Mouse (Mus musculus): ENCODE data around the gene Fam3a. TPM values are rescaled to one million over a fixed set of nuclear protein-coding genes. Genes with fewer than 3 reads are reported as not detected.

The Fam3a gene
- polyA plus RNA-seq, 1 experiment from 2014 or later = 25.3 TPM

Other genes with a start within 250 kb of the Fam3a start
- gene Tex28, start 225.4 kb downstream of the Fam3a start, polyA plus RNA-seq (2015; fragmentation: Nextera tagmentation; extraction: Ambion mirVana) = not detected in 2 replicates
- not detected in 2 replicates for gene Tktl1, start 216.0 kb downstream of the Fam3a start, polyA plus RNA-seq (2015; fragmentation: Nextera tagmentation; extraction: Ambion mirVana)
- 136 and 154 TPM in 2 replicates for gene Flna, start 143.5 kb downstream of the Fam3a start, polyA plus RNA-seq (2015; fragmentation: Nextera tagmentation; extraction: Ambion mirVana)
- gene Emd, start 138.6 kb downstream of the Fam3a start, polyA plus RNA-seq (2015; fragmentation: Nextera tagmentation; extraction: Ambion mirVana) = 16.3 and 17.2 TPM in 2 replicates
- gene Rpl10, start 122.5 kb downstream of the Fam3a start, polyA plus RNA-seq (2015; fragmentation: Nextera tagmentation; extraction: Ambion mirVana) = 437 and 511 TPM in 2 replicates
- gene Taz, start 111.4 kb downstream of the Fam3a start, polyA plus RNA-seq (2015; fragmentation: Nextera tagmentation; extraction: Ambion mirVana) = 63.9 and 66.2 TPM in 2 replicates
- 9.9 and 13.4 TPM in 2 replicates for gene Dnase1l1, start 110.9 kb downstream of the Fam3a start, polyA plus RNA-seq (2015; fragmentation: Nextera tagmentation; extraction: Ambion mirVana)
- 117 and 131 TPM in 2 replicates for gene Atp6ap1, start 96.2 kb downstream of the Fam3a start, polyA plus RNA-seq (2015; fragmentation: Nextera tagmentation; extraction: Ambion mirVana)
- 136 and 152 TPM in 2 replicates for gene Gdi1, start 88.3 kb downstream of the Fam3a start, polyA plus RNA-seq (2015; fragmentation: Nextera tagmentation; extraction: Ambion mirVana)
- gene Fam50a, start 80.2 kb downstream of the Fam3a start, polyA plus RNA-seq (2015; fragmentation: Nextera tagmentation; extraction: Ambion mirVana) = 49.5 and 55.5 TPM in 2 replicates
- 5.3 and 7.5 TPM in 2 replicates for gene Plxna3, start 64.2 kb downstream of the Fam3a start, polyA plus RNA-seq (2015; fragmentation: Nextera tagmentation; extraction: Ambion mirVana)
- gene Lage3, start 39.7 kb downstream of the Fam3a start, polyA plus RNA-seq (2015; fragmentation: Nextera tagmentation; extraction: Ambion mirVana) = 90.1 and 98.3 TPM in 2 replicates
- 59.3 TPM in 2 replicates for gene Ubl4a, start 20.1 kb downstream of the Fam3a start, polyA plus RNA-seq (2015; fragmentation: Nextera tagmentation; extraction: Ambion mirVana)
- 16.1 and 16.3 TPM in 2 replicates for gene Slc10a3, start 19.9 kb downstream of the Fam3a start, polyA plus RNA-seq (2015; fragmentation: Nextera tagmentation; extraction: Ambion mirVana)
- 17.4 and 18.1 TPM in 2 replicates for gene Ikbkg, start within 50 bp of the Fam3a start, polyA plus RNA-seq (2015; fragmentation: Nextera tagmentation; extraction: Ambion mirVana)
- gene G6pdx, start 35.9 kb upstream of the Fam3a start, polyA plus RNA-seq (2015; fragmentation: Nextera tagmentation; extraction: Ambion mirVana) = 20.4 and 21.7 TPM in 2 replicates
- gene Gm6880, start 88.1 kb upstream of the Fam3a start, polyA plus RNA-seq (2015; fragmentation: Nextera tagmentation; extraction: Ambion mirVana) = not detected in 2 replicates
- gene Olfr1326-ps1, start 181.6 kb upstream of the Fam3a start, polyA plus RNA-seq (2015; fragmentation: Nextera tagmentation; extraction: Ambion mirVana) = not detected in 2 replicates
- not detected in 2 replicates for gene Olfr1325, start 199.4 kb upstream of the Fam3a start, polyA plus RNA-seq (2015; fragmentation: Nextera tagmentation; extraction: Ambion mirVana)